Mouse (Mus musculus): ENCODE measurements around the gene Tbc1d1.

- TF ChIP-seq GATA1 (IDR thresholded peaks at IDR 0.05; ENCODE audit: low read length) (no peak), TAL1 (IDR thresholded peaks at IDR 0.05; ENCODE audit: low read length) (no peak)
These were observed 158.4 kb downstream of the Tbc1d1 start for GRCm38 (mm10) chr5:64314288-64315052.
